Mouse (Mus musculus) megakaryocyte-erythroid progenitor cell, adult 5-6 weeks (primary cell): ENCODE measurements around the gene Med27. TPM values are rescaled to one million over a fixed set of nuclear protein-coding genes. Genes with fewer than 3 reads are reported as not detected.
A peak's percentile ranks its signal among the peaks of the same experiment; 100 is the strongest.

ENCODE experiments used
- ATAC-seq: replicated peaks from 2 replicates; pipeline ENCODE4 v1.8.0; 2016; ENCODE audit warnings: mild to moderate bottlenecking, inconsistent platforms; ENCODE audit not compliant: severe bottlenecking, poor library complexity, low FRiP score, low TSS enrichment
- total RNA-seq, 2 experiments: library from RNA; stranded (forward) in 1 of 2; stranded (reverse) in 1 of 2; fragments of 200-1000, 215-1000 nt in 1 of 2; fragments of >200 nt in 1 of 2; fragmentation: Nextera tagmentation in 1 of 2; gene quantifications; 2 replicates each; pipeline ENCODE4 v1.2.3; 2014 to 2017

The Med27 gene
- total RNA-seq, 2 experiments from 2014 or later = 12.8 to 40.7 TPM

GRCm38 (mm10) chr2:29388937-29389336 lies 42.3 kb downstream of the Med27 start:
- no peak for ATAC-seq

GRCm38 (mm10) chr2:29391086-29391485 lies 44.5 kb downstream of the Med27 start:
- ATAC-seq = 0 out of 2 replicates have a peak, but pooled peaks have one; percentile 34

GRCm38 (mm10) chr2:29391996-29392395 lies 45.4 kb downstream of the Med27 start:
- ATAC-seq = no peak

DNA sequence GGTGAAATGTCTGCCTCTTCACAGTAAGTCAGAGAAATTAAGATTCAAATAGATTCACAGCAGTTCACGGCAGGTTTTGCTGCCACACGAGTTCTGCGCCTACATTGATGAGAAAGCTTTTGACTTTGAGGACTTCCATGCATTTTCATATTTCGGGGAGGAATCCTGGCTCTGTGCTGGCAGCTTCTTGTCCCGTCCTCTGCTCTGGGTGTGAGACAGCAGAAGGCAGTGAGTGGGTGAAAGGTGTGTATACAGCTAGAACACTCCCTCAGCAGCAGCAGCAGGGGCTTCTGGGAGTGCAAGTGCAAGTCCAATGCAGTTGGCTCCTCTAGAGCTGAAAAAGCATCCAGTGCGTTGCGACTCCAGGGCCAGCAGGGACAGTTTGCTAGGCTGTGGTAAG lies 53.6 kb downstream of the Med27 start:
- no peak for ATAC-seq

GRCm38 (mm10) chr2:29400812-29401211 lies 54.2 kb downstream of the Med27 start:
- ATAC-seq = no peak

- ATAC-seq = no peak
These were observed 55.2 kb downstream of the Med27 start for GRCm38 (mm10) chr2:29401868-29402267.

GRCm38 (mm10) chr2:29402550-29403076 lies 56.0 kb downstream of the Med27 start:
- no peak for ATAC-seq

DNA sequence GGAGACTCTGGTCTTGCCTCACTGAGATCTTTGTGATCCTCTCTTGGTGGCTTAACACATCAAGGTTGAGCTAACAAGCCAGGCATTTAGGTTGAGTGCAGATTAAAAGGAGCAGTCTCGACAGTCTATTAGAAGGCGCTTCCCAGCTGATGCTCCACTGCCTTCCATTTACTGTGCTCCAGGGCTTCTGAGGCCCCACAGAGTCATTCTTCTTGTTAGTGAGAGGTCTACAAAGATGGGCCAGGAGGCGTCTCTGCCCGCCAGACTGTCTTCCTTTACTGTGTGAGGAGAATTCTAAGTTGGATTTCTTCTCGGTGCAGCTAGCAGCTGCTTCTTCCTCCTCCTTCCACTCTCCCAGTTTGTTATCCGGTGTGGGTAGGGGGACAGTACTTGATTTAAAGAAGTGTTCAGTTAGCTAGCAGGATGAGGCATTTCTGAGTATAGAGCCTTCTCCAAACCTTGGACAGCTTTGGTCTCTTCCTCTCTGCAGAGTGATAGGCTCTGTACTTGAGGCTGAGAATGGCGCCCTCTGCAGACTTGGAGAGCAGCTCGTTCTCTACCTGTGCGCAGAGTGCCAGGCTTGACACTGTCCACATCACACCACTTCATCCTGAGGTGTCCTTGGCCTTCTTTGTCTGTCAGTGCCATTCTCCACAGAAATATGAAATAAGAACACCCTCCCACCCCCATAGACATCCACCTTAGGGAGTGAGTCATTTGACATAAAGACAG lies 57.3 kb downstream of the Med27 start:
- ATAC-seq = peak; percentile 47; the same call in 1 of the 2 replicates

GRCm38 (mm10) chr2:29404931-29405330 lies 58.3 kb downstream of the Med27 start:
- ATAC-seq = no peak

- ATAC-seq = no peak
These were observed 59.2 kb downstream of the Med27 start for GRCm38 (mm10) chr2:29405848-29406247.

DNA sequence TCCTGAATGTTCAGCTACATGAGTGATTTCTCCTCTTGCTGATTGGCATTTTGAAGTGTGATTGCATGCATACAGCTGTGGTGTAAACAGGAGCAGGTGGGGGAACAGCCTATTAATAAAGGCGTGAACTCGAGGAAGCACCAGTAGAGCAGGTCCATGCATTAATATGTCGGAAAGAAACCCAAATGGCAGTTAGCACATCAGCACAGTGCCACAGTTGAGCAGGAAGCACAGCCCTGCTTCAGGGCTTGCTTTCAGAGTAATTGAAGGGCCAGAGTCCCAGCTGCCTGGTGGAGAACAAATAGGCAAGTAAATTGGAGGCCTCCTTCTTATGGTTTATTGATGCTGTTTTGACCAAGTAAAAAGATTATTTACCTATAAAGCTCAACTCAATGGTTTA lies 60.7 kb downstream of the Med27 start:
- ATAC-seq = no peak

- no peak for ATAC-seq
These were observed 61.1 kb downstream of the Med27 start for GRCm38 (mm10) chr2:29407764-29408163.

DNA sequence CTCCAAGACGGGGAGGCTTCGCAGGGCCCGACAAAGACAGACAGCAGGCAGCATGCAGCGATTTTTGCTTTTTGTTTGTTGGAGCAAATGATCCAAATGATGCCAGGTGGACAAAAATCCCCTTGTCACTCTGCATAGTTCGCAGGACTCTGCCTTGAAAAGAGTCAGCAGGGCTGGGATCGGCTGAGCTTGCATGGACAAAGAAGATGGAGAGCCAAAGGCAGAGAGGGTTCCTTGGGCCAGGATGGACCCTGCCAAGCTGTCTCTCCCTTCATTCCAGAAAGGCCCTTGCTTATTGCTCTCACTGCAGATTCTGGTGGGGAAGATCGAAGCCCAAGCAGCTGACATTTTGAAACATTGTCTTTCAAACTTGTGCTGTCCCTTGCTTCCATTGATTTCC lies 64.3 kb downstream of the Med27 start:
- ATAC-seq = no peak

- ATAC-seq = no peak
These were observed 65.8 kb downstream of the Med27 start for GRCm38 (mm10) chr2:29412458-29412857.

- no peak for ATAC-seq
These were observed 66.8 kb downstream of the Med27 start for GRCm38 (mm10) chr2:29413259-29413993.

DNA sequence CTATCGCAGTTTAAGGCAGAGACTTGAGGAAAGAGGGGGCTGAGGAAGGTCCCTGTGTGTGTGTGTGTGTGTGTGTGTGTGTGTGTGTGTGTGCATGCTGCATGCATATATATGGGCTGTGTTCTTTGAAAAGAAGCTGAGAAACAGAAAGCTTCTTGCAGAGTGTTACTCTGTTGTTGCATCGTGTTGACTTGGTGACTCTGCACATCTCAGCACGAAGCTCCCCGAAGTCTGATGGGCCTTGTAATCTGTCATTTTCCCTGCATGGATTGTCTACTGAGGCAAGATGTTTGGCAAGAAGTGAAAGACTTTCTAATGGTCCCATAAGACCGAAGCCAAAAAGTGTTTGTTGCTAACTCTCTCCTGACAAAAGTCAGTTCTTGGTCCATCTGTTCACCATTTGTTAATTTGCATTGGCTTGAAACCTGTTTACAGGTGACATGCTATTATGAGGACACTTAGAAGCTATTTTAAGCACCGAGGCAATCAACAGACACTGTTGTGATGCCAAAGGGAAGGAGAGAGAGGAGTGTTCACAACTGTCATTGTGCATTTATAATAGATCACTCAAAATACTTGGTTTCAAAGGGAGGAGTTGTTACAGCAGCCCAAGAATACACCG lies 68.3 kb downstream of the Med27 start:
- ATAC-seq = no peak

DNA sequence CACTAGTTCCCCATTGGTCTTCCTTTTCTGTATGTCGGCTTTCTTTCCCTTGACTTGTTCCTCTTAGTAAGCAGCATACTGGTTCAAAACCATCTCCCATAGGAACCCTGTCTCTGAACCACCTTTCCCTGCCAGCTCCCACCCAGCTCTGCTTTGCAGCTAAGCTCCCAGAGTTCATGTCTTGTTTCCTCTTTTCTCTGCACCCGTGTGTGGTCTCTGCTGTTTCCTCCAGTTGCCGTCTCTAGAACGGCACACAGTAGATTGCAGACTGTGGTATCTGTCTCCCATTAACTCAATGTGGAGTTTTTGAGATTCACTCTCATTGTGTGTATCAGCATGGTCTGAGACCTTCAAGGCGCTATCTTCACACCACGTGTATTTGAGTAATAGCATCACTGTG lies 71.9 kb downstream of the Med27 start:
- no peak for ATAC-seq

DNA sequence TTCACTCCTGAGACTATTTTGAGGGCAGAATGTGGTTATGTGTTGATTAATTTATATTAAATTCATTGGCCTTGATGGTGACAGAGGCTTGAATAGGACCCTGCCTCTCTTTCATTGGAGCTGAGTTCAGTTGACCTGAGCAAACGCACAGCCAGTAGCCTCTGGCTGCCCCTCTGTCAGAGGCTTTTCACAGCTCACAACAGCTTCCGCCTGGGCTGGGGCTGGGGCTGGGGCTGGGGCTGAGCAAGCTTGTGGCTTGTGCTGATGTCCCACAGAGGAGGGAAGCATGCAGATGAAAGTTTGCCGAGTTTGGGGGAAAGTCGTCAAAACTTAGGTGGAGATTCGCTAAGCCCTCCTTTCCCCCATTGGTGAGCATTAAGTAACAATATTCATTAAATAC lies 72.8 kb downstream of the Med27 start:
- ATAC-seq = no peak

DNA sequence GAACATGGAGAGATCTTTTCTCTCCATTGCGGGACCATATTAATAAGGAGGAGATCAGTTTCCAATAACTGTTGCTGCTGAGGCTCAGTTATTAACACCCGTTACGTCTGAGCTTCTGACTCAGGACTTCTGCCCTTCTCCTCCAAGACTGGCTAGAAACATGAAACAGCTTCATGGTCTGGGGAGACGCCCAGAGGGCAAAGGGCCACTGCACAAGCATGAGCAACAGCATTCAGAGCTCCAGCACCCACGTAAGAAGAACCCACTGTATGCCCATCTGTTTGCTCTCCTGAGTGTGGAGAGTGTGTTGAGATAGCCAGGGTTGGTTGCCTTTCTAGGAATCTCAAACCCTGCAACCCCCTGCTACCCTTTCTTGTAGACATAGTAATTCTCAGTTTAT lies 73.3 kb downstream of the Med27 start:
- no peak for ATAC-seq

- ATAC-seq = no peak
These were observed 75.7 kb downstream of the Med27 start for GRCm38 (mm10) chr2:29422126-29422840.
